Mouse (Mus musculus) thymus, postnatal 0 days (tissue): ENCODE results near the gene Trappc6b. TPM values are rescaled to one million over a fixed set of nuclear protein-coding genes. Genes with fewer than 3 reads are reported as not detected.

Experiments used
- polyA plus RNA-seq: library from polyadenylated mRNA; unstranded; fragments of >200 nt; fragmentation: Nextera tagmentation; extraction: Ambion mirVana; gene quantifications from 2 replicates; pipeline ENCODE4 v1.2.1, GENCODE M21; 2015

Gene Trappc6b
- polyA plus RNA-seq, 1 experiment from 2014 or later = 114 TPM

Other genes with a start within 250 kb of the Trappc6b start
- 21.5 and 24.0 TPM in 2 replicates for gene Sec23a, start 49.5 kb downstream of the Trappc6b start, polyA plus RNA-seq
- 29.7 and 32.6 TPM in 2 replicates for gene Gemin2, start 48.1 kb downstream of the Trappc6b start, polyA plus RNA-seq
- gene Pnn, start 5.4 kb upstream of the Trappc6b start, polyA plus RNA-seq = 91.8 and 97.7 TPM in 2 replicates
- 181 and 195 TPM in 2 replicates for gene Mia2, start 34.3 kb upstream of the Trappc6b start, polyA plus RNA-seq
- gene Fbxo33, start 158.3 kb upstream of the Trappc6b start, polyA plus RNA-seq = 15.7 and 16.3 TPM in 2 replicates